Mouse (Mus musculus) limb, embryonic 12.5 days (tissue): ENCODE results near the gene Tnks2. TPM values are rescaled to one million over a fixed set of nuclear protein-coding genes. Genes with fewer than 3 reads are reported as not detected.
"Not testable (repeated sequence)": the region's sequence is repeated elsewhere in the genome, so short reads cannot be mapped to it uniquely, and the experiment has no call there.

Experiments used
- ATAC-seq: fragments of 200-750 bp; cut with Nextera tagmentation; 2 replicates; pipeline ENCODE4 v1.8.0; 2017; ENCODE audit warnings: low read depth, moderate TSS enrichment; ENCODE audit not compliant: insufficient number of reproducible peaks, insufficient read depth, low FRiP score, low TSS enrichment
- H3K27ac ChIP-seq: fragments of 300-500 bp; sonication (generic); 2 replicates; pipeline ENCODE4 v1.5.1; 2016; ENCODE audit warnings: mild to moderate bottlenecking, moderate library complexity
- H3K27me3 ChIP-seq: fragments of 300-500 bp; sonication (generic); 2 replicates; pipeline ENCODE4 v1.6.1; 2016; ENCODE audit warnings: mild to moderate bottlenecking, moderate library complexity
- H3K36me3 ChIP-seq: fragments of 300-500 bp; sonication (generic); 2 replicates; pipeline ENCODE4 v1.6.1; 2016; ENCODE audit warnings: mild to moderate bottlenecking, moderate library complexity
- H3K4me1 ChIP-seq: fragments of 300-500 bp; sonication (generic); replicated peaks from 2 replicates; pipeline ENCODE4 v1.6.1; 2016
- H3K4me2 ChIP-seq: fragments of 300-500 bp; sonication (generic); 2 replicates; pipeline ENCODE4 v1.6.1; 2016; ENCODE audit warnings: mild to moderate bottlenecking, moderate library complexity
- H3K4me3 ChIP-seq: fragments of 300-500 bp; sonication (generic); replicated peaks from 2 replicates; pipeline ENCODE4 v1.5.1; 2016; ENCODE audit warnings: mild to moderate bottlenecking
- H3K9ac ChIP-seq: fragments of 300-500 bp; sonication (generic); replicated peaks from 2 replicates; pipeline ENCODE4 v1.6.1; 2016; ENCODE audit warnings: mild to moderate bottlenecking, moderate library complexity
- H3K9me3 ChIP-seq: fragments of 300-500 bp; sonication (generic); 2 replicates; pipeline ENCODE4 v1.6.1; 2016; ENCODE audit warnings: mild to moderate bottlenecking, moderate library complexity
- WGBS: fragments of 180-500 bp; shearing (Covaris S2); methylation state at CpG from one replicate; pipeline ENCODE4 v1.1.7; 2016; 5-methylcytosine and 5-hydroxymethylcytosine counted together
- polyA plus RNA-seq: library from polyadenylated mRNA; unstranded; fragments of >200 nt; fragmentation: Nextera tagmentation; extraction: Ambion mirVana; gene quantifications from 2 replicates; pipeline ENCODE4 v1.2.1, GENCODE M21; 2016

Tnks2 gene
- polyA plus RNA-seq, 1 experiment from 2014 or later, result 77.0 TPM

DNA sequence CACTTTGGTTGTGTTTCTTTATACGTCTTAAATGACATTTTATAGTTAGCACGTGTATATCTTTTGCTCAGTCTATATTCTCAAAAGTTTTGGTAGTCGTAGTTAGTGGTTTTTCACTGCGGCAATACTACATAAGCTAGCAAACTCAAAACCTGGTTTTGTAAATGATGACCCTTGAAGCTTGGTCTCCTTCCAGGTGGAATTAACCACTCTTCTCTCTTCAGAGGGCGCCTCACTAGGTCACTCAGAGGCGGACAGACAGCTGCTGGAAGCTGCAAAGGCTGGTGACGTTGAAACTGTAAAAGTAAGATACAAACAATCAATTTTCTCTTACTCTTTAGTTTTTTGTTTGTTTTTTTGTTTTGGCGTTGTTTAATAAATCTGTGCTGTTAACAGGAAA lies 33.4 kb downstream of the Tnks2 start:
- 91% methylated on average over 8 of the region's 8 CpGs for WGBS
- peaks cover 85% of the 10 kb centered on the region for H3K36me3 ChIP-seq
- no peak overlapping the region for H3K4me3 ChIP-seq
- no peaks in the 10 kb centered on the region for H3K9me3 ChIP-seq
- no peak for ATAC-seq
- no peak overlapping the region for H3K4me2 ChIP-seq
- H3K27ac ChIP-seq, result no peak overlapping the region
- H3K27me3 ChIP-seq, result no peaks in the 10 kb centered on the region
- no peak overlapping the region for H3K9ac ChIP-seq
- H3K4me1 ChIP-seq, result no peaks in the 10 kb centered on the region

DNA sequence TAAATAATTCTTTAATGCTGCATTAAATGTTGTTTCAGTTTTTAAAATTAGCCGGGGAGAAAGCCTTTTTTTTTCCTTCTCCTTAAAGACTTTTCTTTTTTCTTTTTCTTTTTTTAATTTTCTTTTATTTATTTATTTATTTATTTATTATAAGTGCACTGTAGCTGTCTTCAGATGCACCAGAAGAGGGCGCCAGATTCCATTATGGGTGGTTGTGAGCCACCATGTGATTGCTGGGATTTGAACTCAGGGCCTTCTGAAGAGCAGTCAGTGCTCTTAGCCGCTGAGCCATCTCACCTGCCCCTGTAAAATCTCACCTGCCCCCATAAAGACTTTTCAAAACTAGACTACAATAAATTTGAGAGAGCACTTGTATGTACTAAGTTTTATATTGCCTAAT lies 34.6 kb downstream of the Tnks2 start:
- not testable (repeated sequence) for H3K4me3 ChIP-seq, H3K27ac ChIP-seq, H3K4me1 ChIP-seq, H3K9ac ChIP-seq, H3K4me2 ChIP-seq, H3K9me3 ChIP-seq, ATAC-seq, H3K27me3 ChIP-seq
- WGBS, result 75% methylated on average over 3 of the region's 3 CpGs
- peaks cover 83% of the 10 kb centered on the region for H3K36me3 ChIP-seq

DNA sequence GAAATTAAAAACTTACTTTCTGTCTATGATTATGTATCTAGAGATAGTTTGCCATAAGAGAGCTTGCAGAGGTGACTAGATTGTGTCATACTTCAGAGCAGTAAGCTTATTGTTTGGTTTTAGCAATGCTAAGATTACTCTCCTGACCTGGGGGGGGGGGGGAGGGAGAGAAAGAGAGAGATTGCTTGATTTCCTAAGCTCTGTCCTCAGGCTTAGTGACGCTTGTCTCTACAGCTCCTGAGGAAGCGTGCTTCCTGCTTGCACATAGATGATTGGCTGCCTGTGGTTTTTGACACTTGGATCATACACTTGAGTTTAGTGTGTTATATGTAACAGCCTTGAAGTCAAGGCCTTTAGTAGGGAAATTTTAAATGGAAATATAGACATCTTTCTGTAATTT lies 40.6 kb downstream of the Tnks2 start:
- Histone ChIP-seq H3K27ac (no peak overlapping the region), H3K4me1 (no peaks in the 10 kb centered on the region), H3K9ac (no peak overlapping the region), H3K9me3 (no peaks in the 10 kb centered on the region), H3K36me3 (peaks cover 84% of the 10 kb centered on the region), H3K4me3 (no peak overlapping the region), H3K4me2 (no peak overlapping the region), H3K27me3 (no peaks in the 10 kb centered on the region)
- whole genome bisulfite sequencing, result 84% methylated on average over 2 of the region's 2 CpGs
- ATAC-seq, result no peak

DNA sequence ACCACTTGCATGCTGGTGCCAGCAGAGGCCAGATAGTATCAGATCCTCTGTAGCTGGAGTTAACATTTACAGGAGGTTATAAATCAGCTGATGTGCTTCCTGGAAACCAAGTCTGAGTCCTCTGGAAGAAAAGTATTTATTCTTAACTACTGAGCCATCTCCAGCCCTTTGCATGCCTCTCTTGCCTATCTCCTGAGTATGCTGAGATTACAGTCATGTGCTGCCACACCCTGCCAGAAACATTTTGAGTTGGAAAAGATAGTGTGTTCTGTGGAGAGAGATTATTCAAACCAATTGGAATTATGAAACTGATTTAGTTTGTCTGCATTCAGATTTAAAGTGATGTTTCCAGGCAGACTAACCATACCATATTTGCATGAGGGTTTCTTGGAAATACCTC lies 43.3 kb downstream of the Tnks2 start:
- no peak overlapping the region for H3K27ac ChIP-seq
- H3K4me2 ChIP-seq, result no peak overlapping the region
- H3K9me3 ChIP-seq, result no peaks in the 10 kb centered on the region
- H3K4me1 ChIP-seq, result no peaks in the 10 kb centered on the region
- ATAC-seq, result no peak
- H3K4me3 ChIP-seq, result no peak overlapping the region
- H3K9ac ChIP-seq, result no peak overlapping the region
- no peaks in the 10 kb centered on the region for H3K27me3 ChIP-seq
- peaks cover 93% of the 10 kb centered on the region for H3K36me3 ChIP-seq

DNA sequence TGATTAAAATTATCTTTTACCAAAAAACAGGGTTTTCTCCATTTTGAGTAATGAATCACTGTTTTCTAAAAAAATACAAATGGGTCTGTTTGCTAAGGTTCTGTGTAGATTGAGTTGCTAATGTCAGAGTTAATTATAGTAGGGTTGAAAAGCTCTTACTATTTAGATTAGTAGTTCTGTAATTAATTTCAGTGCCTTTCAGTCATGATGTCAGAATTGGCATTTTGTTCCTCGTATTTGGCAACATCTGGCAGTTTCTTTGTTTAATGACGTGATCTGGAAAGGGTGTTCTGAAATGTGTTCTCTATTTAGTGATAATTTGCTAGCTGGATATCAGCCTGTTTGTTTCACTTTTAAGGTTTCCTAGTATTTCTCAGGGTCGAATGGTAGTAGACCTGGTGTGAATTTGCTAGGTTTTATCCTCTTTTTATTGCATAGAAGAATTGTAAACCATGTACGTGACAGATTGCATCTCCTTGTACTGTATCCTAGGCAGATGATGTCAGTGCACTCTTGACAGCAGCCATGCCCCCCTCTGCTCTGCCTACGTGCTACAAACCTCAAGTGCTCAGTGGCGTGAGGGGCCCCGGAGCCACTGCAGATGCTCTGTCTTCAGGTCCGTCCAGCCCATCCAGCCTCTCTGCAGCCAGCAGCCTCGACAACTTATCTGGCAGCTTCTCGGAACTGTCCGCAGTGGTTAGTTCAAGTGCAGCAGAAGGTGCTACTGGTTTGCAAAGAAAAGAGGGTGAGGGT lies 44.9 kb downstream of the Tnks2 start:
- no peak overlapping the region for H3K9ac ChIP-seq
- H3K27me3 ChIP-seq, result no peaks in the 10 kb centered on the region
- H3K27ac ChIP-seq, result no peak overlapping the region
- no peak overlapping the region for H3K4me3 ChIP-seq
- no peaks in the 10 kb centered on the region for H3K4me1 ChIP-seq
- ATAC-seq, result no peak
- 73% methylated on average over 11 of the region's 11 CpGs for WGBS
- peaks cover 95% of the 10 kb centered on the region for H3K36me3 ChIP-seq
- H3K9me3 ChIP-seq, result no peaks in the 10 kb centered on the region
- H3K4me2 ChIP-seq, result no peak overlapping the region

DNA sequence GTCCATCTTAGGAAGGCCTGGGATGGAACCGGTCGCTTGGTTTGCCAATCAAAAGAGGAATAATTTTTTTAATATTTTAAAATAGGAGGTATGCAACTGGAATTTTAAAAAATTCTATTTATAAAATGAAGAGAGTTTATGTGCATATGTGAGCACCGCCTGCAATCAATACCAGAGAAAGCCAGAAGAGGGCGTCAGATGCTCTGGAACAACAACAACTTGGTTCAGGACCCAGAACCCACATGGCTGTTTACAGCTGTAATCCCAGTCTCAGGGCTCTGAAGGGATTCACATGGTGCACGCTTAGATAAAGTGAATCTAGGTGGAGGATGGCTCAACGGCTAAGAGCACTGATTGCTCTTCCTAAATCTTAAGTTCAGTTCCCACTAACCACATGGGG lies 49.1 kb downstream of the Tnks2 start:
- H3K27me3 ChIP-seq, result no peaks in the 10 kb centered on the region
- no peak overlapping the region for H3K27ac ChIP-seq
- WGBS, result 83% methylated on average over 6 of the region's 6 CpGs
- H3K4me3 ChIP-seq, result no peak overlapping the region
- peaks cover 97% of the 10 kb centered on the region for H3K36me3 ChIP-seq
- no peak overlapping the region for H3K4me2 ChIP-seq
- no peaks in the 10 kb centered on the region for H3K9me3 ChIP-seq
- H3K9ac ChIP-seq, result no peak overlapping the region
- no peak for ATAC-seq
- H3K4me1 ChIP-seq, result no peaks in the 10 kb centered on the region

DNA sequence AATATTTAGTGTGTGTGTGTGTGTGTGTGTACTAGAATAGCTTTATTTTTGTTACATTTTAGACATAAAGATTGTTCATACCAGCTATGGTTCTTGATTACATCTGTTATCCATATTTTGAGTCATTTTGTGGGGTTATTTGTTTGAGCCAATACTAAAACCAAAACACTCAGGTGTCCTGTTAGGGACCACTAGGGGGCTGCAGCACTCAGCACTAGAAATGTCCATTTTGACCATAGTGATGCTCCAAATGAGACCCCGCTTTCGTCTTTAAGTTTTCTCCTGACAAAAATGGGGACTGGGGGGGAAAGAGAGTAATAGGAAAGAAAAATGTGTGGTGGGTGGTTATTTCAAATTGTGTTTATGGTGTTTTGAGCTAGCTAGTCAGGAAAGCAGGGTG lies 52.3 kb downstream of the Tnks2 start:
- H3K27ac ChIP-seq, result no peak overlapping the region
- no peak overlapping the region for H3K4me2 ChIP-seq
- H3K9me3 ChIP-seq, result no peaks in the 10 kb centered on the region
- 83% methylated on average over 2 of the region's 2 CpGs for WGBS
- no peak overlapping the region for H3K4me3 ChIP-seq
- H3K27me3 ChIP-seq, result no peaks in the 10 kb centered on the region
- no peak overlapping the region for H3K9ac ChIP-seq
- H3K36me3 ChIP-seq, result peaks cover 98% of the 10 kb centered on the region
- ATAC-seq, result no peak
- H3K4me1 ChIP-seq, result no peaks in the 10 kb centered on the region

DNA sequence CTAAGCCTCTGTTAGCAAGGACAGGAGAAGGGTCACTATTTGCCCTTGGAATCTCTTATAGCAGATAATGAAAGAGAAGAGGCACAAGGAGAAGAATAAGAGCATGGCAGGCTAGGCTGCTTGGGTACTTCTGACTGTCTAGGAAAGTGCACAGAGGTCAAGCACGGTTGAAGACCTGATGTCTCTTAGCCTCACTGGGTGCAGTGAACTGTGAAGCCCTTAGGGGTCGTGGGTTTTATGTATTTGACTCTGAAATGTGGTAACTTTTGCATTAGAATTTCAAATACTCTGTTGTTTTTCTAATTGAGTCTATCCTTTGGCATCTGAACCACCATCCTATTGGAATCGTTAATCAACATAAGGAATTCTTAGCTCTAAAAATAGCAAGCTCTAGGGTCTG lies 53.7 kb downstream of the Tnks2 start:
- H3K27ac ChIP-seq, result no peak overlapping the region
- no peak overlapping the region for H3K4me2 ChIP-seq
- 90% methylated on average over 3 of the region's 3 CpGs for WGBS
- H3K36me3 ChIP-seq, result peaks cover 97% of the 10 kb centered on the region
- H3K27me3 ChIP-seq, result no peaks in the 10 kb centered on the region
- H3K9me3 ChIP-seq, result no peaks in the 10 kb centered on the region
- ATAC-seq, result no peak
- H3K9ac ChIP-seq, result no peak overlapping the region
- no peak overlapping the region for H3K4me3 ChIP-seq
- H3K4me1 ChIP-seq, result no peaks in the 10 kb centered on the region

DNA sequence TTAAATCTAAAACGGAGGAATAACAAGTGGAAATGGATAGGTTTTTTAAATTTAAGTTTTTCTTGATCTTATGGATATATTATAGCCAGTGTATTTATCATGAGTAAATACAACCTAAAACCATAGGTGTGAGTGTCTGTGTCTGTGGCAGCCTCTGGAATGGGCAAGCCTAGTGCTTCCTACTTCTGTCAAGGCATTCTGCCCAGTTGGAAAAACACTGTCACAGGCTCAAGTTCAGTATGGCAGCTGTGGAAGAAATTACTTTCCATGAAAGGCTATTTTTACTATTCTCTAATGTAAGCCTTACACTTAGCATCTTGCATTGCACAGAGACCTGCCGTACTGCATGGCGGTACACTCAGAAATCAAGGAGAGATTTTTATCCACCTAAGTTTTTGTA lies 57.7 kb downstream of the Tnks2 start:
- H3K27me3 ChIP-seq, result no peaks in the 10 kb centered on the region
- 97% methylated on average over 3 of the region's 3 CpGs for WGBS
- H3K9me3 ChIP-seq, result no peaks in the 10 kb centered on the region
- no peak for ATAC-seq
- no peak overlapping the region for H3K27ac ChIP-seq
- no peak overlapping the region for H3K4me3 ChIP-seq
- no peak overlapping the region for H3K4me2 ChIP-seq
- peaks cover 3% of the 10 kb centered on the region; the same call in 1 of the 2 replicates for H3K4me1 ChIP-seq
- peaks cover 74% of the 10 kb centered on the region for H3K36me3 ChIP-seq
- H3K9ac ChIP-seq, result no peak overlapping the region

DNA sequence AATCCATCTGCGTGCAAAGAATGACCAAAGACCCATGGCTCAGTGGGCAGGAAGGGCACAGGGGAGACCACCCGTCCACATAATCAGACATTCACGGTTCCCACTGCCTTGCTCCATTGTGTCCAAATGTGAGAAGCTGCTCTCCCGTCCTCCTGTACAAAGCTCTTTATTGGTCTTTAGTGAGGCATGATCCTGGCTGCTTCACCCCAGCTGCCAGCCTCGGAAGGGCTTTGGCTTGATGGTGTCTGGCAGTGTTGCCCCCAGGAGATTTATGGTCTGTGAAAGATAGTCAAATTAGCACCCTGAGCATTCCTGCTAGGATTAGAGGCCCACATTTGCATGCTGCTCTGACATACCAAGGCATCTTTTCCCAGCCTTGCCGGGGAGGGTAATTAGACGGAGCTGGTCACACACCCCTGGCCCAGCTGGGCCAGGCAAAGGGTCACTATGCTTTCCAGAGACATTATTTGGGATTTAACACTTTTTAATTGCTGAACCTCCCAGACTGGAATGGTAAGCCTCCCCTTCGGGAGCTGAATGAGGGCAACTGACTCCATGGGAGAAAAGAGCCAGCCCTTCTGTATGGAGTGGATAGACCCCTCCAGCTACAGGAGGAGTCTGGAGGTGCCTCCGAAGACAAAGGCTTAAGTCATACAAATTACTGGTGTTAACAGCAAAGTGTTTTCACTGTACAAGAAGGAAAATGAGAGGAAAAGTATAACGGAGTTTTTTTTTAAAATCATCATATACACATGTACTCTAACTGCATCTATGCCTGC lies 62.9 kb downstream of the Tnks2 start:
- Histone ChIP-seq H3K36me3 (peaks cover 23% of the 10 kb centered on the region), H3K4me2 (no peak overlapping the region), H3K4me3 (no peak overlapping the region), H3K27ac (no peak overlapping the region), H3K9ac (peak overlapping the region; percentile 18; the same call in 1 of the 2 replicates), H3K4me1 (peaks cover 8% of the 10 kb centered on the region; the same call in 1 of the 2 replicates), H3K27me3 (no peaks in the 10 kb centered on the region), H3K9me3 (no peaks in the 10 kb centered on the region)
- 14% methylated on average over 10 of the region's 10 CpGs for WGBS
- ATAC-seq, result no peak

DNA sequence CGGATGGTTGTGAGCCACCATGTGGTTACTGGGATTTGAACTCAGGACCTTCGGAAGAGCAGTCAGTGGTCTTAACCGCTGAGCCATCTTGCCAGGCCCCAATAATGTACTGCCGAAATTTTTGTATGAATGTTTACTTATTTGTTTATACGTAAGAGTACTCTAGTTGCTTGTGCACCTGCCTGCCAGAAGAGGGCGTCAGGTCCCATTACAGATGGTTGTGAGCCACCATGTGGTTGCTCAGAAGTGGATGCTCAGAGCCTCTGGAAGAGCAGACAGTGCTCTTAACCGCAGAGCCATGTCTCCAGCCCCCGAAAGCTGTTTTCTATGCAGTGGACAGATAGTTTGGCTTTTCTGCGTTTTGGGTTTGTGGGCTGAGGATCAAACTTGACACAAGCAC lies 63.7 kb downstream of the Tnks2 start:
- Histone ChIP-seq H3K4me1 (peaks cover 8% of the 10 kb centered on the region; the same call in 1 of the 2 replicates), H3K4me3 (no peak overlapping the region), H3K27ac (no peak overlapping the region), H3K36me3 (peaks cover 17% of the 10 kb centered on the region), H3K27me3 (no peaks in the 10 kb centered on the region), H3K4me2 (no peak overlapping the region), H3K9ac (no peak overlapping the region), H3K9me3 (no peaks in the 10 kb centered on the region)
- no peak for ATAC-seq
- WGBS, result 43% methylated on average over 9 of the region's 9 CpGs
